Mouse (Mus musculus): Measurements from ENCODE around the gene Pan2.
A peak's percentile ranks its signal among the peaks of the same experiment; 100 is the strongest.
"Not testable (repeated sequence)": the region's sequence is repeated elsewhere in the genome, so short reads cannot be mapped to it uniquely, and the experiment has no call there.

Gene Pan2

DNA sequence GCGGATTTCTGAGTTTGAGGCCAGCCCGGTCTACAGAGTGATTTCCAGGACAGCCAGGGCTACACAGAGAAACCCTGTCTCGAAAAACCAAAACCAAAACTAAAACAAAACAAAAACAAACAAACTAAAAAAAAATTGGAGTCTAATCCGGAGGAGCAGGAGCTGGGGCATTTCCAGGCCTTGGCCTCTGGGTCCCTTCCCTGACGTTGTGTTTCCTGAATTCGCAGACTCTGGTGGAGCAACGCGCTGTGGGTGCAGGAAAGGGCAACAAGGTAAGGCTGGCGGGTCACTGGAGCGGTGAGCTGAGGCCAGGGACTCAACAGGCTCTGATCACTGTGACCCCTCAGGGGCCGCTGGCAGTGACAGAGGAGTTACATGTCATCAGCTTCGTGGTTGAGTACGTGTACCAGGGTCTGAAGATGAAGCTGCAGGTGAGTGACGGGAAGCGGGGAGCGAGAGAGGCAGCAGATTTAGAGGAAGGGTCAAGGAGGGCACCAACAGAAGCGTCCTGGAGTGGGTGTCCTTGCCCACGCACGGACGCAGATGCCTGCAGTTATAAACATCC lies 20.2 kb upstream of the Pan2 start:
- peak in 1 of 2 experiments; percentile 54 for DNase-seq (ENCODE audit: inconsistent age in 2 of 2, low spot score in 1 of 2)

DNA sequence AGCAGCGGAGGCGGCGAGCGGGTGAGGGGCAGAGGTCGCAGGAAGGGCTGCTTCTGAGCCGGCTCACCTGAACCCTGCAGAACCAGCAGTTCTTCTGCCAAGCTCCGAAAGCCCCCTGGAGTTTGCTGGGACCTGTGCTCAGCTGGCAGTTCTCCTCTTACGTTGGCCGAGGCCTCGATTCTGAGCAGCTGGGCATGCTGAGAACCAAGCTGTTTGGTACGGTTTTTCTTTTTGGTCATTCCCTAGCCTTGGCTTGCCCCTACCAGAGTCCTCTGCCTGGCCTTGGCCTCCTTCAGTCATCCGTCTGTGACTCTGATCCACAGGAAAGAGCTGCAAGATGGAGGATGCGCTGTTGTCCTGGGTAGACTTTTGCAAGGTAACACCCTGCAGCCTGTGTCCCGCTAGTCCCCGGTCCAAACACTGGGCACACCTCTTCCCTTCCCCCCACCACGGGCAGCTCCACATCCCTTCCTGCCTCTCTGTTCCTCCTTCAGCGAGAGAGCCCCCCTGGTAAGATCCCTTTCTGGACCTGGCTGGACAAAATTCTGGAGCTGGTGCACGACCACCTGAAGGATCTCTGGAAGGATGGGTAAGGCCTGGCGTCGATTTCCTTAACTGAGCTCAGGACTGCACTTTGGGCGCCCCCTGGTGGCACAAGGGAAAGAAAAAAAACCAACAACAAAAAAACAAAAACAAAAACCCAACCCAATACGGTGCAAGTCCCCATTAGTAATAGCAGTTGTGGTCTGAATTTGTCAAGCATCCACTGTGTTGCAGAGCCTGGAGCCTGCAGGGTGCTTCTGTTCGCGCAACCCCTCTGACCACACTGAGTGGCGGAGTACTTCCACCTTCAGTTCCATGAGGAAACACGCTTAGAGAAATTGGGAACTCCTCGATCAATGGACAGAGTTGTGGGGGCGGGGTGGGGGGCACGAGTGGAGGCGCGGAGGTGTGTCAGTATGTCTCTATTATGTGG lies 19.2 kb upstream of the Pan2 start:
- DNase-seq (ENCODE audit: inconsistent age in 2 of 2, low spot score in 1 of 2), result peak; percentile 63 to 90

DNA sequence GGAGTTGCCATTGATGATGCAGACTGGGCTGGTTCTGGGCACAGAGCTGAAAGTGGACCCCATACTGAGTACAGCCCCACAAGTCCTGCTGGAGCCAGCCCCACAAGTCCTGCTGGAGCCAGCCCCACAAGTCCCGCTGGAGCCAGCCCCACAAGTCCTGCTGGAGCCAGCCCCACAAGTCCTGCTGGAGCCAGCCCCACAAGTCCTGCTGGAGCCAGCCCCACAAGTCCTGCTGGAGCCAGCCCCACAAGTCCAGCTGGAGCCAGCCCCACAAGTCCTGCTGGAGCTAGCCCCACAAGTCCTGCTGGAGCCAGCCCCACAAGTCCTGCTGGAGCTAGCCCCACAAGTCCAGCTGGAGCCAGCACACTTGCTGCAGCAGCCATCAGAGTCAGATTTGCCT lies 12.5 kb upstream of the Pan2 start:
- DNase-seq (ENCODE audit: inconsistent age in 2 of 2, low spot score in 1 of 2), result not testable (repeated sequence)

DNA sequence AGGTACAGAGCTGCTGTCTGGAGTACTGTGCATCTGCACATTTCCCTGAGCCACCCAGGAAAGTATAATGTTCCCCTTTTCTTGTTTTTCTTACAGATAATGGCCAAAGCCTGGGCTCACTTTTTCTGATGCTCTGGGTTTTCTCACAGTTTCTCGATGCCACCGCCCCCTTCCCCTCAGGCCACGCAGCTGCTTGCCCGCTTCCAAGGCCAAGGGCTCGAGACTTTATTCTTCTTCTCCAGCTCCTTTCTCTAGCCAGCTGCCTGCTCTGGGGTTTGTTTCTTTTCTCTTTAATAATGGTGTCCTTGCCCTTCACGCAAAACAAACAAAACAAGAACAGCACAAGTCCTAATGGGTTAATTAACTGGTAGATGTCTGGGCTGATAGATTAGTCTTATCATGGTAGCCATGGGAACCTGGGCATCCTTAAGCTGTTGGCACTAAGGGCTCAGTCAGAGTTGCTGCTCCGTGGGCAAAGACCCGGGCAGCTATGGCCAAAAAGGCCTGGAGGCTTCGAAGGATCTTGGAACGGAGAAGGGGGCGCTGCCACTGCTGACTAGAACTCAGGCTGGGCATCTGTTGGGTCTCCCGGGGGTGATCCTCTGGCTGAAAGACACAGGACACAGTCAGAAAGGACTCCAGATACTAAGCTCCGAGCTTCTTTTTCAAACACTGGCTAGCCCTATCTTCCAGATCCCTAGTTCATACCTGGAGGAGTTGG lies 6.6 kb upstream of the Pan2 start:
- DNase-seq (ENCODE audit: inconsistent age in 2 of 2, low spot score in 1 of 2), result no peak

DNA sequence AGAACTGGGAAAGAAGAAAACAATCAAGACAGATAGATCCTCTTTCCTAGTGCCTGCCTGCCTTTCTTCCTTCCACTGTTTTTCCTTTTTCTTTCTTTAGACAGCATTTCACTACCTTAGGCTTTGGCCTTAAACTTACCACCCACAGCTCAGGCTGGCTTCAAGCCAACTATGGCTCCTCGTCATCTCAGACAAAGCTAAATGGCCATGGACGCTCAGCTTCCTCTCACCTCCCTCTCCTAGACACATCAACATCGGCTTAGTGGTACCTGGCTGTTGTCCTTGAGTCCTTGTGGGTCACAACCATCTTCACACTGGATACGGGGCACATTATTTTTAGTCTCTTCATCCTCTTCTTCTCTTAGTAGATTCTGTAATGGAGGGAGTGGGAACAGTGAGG lies 5.9 kb upstream of the Pan2 start:
- DNase-seq (ENCODE audit: inconsistent age in 2 of 2, low spot score in 1 of 2), result peak in 1 of 2 experiments; percentile 81

DNA sequence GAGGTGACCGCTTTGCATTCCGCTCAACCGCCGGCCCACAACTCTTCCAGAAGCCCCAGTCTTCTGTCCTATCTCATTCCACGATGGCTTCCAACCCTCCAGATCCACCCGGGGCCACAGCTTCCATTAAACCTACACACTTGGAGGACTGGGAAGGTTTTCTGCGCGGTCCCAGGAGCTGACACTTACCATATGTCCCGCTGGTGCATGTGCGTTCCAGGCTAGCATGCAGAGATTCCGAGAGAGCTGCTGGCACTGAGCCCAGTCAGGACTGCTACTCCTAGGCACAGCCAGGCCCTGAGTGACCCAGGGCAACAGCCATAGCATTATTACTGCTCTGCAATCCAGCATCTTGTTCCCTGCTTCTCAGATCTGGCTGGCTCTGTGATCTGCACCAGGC lies 5.5 kb upstream of the Pan2 start:
- peak in 1 of 2 experiments; percentile 70 for DNase-seq (ENCODE audit: inconsistent age in 2 of 2, low spot score in 1 of 2)

DNA sequence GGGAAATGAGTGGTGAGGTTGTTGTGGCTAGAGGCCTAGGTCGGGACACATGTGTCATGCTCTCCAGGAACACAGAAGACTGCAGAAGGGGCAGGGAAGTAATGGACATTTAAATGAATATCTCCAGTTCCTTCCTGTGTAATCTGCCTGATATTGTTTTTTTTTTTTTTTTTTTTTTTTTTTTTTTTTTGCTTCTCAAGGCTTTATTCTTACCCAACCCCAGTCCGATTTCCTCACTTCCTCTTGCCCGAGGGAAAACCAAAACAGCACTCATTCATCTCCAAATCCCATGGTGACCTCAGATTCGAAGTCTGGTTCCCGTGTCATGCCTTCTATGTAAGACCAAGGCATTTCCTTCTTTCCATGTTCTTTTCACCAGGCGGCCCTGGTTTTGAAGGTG lies 4.9 kb upstream of the Pan2 start:
- peak in 1 of 2 experiments; percentile 64 for DNase-seq (ENCODE audit: inconsistent age in 2 of 2, low spot score in 1 of 2)

DNA sequence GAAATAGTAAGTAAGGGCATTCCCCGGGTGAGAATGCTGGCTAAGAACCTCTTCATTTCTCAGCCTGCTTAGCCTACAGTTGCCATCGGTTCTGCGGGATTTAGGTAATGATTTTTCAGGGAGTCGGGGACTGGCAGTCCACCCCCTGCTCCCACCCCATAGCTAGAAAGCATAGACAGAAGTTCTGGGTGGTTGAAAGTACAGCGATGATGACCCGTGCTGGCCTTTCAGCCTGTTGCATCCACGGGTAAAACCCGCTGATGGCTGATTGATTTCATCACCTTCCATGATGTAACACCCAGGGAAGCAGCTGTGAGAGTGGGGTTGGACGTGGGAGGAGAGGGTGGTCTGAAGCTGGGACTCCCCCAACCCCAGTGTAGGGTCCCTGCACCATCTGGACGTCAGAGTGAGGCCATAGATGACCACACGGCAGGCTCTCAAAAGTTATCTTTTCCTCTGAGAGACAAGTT lies 4.4 kb upstream of the Pan2 start, which contains the start of gene Il23a:
TSS of gene Il23a (minus strand) at position 51 of the 470 bp plus-strand sequence.
- DNase-seq (ENCODE audit: inconsistent age in 2 of 2, low spot score in 1 of 2), result no peak

DNA sequence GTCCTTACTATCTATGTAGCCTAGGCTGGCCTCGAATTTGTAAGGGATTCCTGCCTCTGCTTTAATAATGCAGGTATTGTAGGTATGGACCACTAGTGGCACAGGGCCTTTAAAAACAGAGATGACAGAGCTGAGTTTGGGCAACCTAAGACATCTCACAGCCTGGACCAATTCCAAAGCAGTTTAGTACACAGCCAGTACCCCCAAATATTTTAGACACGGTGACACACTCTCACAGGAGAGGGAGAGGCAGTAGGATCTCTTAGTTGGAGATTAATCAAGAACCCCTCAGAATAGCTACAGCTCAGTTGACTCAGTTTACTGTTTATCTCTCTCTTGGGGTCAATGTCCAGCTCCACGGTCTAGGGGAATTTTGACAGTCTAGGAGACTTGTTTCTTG lies 778 bp upstream of the Pan2 start:
- DNase-seq (ENCODE audit: inconsistent age in 2 of 2, low spot score in 1 of 2), result no peak

DNA sequence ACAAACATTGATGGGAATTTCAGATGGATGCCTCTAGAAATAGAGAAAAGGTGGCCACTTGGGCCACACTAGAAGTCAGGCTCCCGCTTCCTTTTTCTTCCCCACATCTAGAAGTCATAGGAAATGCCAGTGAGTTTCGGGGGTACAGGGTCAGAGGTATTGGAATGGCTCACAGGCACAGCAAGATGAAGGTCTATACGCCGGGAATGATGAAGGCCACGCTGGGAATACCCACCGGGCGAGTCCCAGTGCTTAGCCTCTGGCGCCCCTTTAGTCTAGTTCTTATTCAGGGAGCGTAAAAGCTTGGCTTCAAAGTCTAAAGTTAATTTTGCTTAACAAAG lies 380 bp upstream of the Pan2 start:
- no peak for DNase-seq (ENCODE audit: inconsistent age in 2 of 2, low spot score in 1 of 2)

DNA sequence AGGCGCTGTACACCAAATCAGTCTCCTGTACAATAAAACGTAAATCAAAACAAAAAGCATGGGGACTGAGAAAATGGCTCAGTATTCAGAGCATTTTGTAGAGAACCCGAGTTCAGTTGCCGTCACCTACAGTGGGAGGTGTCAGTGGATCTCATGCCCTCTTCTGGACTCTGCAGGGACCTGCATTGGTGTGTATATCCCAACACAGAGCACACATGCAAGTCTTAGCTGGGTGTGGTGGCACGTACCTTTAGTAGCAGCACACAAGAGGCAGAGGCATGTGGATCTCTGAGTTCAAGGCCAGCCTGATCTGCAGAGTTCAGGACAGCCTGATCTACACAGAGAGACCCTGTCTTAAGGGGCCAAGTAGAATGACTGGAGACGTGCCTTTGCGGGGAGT lies 6.5 kb downstream of the Pan2 start:
- no peak for DNase-seq (ENCODE audit: inconsistent age in 2 of 2, low spot score in 1 of 2)

DNA sequence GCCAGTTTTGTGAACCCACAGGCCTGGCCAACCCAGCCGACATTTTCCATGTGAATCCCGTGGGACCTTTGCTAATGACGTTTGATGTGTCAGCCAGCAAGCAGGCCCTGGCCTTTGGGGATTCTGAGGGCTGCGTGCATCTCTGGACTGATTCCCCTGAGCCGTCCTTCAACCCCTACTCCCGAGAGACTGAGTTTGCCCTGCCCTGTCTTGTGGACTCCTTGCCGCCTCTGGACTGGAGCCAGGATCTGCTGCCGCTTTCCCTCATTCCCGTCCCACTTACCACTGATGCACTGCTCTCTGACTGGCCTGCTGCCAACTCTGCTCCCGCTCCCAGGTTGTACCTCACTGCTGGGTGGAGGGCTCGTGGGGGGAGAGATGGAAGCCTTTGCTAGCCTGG lies 7.0 kb downstream of the Pan2 start:
- DNase-seq (ENCODE audit: inconsistent age in 2 of 2, low spot score in 1 of 2), result peak; percentile 73 to 88

DNA sequence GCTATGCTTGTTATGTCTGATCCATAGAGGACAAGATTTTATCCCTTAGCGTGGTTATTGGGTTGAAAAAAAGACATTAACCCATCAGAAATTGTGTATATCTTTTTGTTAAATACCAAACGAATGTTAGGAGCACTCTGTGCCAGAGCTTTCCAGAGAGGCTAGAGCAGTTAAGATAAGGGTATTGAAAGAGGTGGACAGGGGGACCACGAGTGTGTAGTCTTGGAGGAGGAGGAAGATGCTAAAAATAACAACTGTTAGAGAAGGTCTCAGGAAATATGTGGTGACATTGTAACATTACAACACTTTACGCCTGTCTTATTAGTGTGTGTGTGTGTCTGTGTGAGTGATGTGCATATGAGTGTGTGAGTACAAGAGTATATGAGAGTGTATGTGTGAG lies 7.8 kb downstream of the Pan2 start:
- DNase-seq (ENCODE audit: inconsistent age in 2 of 2, low spot score in 1 of 2), result no peak

DNA sequence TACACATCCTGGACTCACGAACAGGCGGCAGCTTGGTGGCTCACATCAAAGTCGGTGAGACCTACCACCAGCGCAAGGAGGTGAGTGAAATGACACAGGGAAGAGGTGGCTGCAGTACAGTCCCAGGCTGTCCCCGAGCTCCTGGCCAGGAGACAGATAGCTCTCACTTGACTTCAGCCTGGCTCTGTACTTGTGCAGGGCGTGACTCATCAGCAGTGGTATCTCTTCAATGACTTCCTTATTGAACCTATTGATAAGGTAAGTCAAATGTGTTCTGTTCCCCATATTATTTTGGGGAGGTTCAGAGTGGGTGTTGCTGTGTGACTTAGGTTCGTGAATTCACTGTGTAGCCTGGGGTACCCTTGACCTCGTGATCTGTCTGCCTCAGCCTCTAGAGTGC lies 12.4 kb downstream of the Pan2 start:
- DNase-seq (ENCODE audit: inconsistent age in 2 of 2, low spot score in 1 of 2), result no peak

DNA sequence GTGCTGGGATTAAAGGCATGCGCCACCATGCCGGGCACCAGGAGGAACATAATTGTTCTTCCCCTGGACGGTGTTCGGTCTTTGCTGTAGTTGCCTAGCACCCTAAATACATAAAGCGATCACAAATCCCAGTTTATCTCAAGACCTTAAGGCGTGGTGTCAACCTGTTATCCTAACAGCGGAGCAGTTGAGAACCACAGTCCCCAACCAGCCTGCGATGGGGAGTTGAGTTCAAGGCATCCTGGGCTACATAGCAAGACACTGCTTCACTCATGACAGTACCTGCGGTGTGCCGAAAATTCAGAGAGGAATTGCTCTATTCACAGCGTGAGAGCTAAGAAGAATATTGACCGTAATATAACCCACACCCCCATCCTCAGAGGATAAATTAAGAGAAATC lies 18.5 kb downstream of the Pan2 start:
- no peak for DNase-seq (ENCODE audit: inconsistent age in 2 of 2, low spot score in 1 of 2)

DNA sequence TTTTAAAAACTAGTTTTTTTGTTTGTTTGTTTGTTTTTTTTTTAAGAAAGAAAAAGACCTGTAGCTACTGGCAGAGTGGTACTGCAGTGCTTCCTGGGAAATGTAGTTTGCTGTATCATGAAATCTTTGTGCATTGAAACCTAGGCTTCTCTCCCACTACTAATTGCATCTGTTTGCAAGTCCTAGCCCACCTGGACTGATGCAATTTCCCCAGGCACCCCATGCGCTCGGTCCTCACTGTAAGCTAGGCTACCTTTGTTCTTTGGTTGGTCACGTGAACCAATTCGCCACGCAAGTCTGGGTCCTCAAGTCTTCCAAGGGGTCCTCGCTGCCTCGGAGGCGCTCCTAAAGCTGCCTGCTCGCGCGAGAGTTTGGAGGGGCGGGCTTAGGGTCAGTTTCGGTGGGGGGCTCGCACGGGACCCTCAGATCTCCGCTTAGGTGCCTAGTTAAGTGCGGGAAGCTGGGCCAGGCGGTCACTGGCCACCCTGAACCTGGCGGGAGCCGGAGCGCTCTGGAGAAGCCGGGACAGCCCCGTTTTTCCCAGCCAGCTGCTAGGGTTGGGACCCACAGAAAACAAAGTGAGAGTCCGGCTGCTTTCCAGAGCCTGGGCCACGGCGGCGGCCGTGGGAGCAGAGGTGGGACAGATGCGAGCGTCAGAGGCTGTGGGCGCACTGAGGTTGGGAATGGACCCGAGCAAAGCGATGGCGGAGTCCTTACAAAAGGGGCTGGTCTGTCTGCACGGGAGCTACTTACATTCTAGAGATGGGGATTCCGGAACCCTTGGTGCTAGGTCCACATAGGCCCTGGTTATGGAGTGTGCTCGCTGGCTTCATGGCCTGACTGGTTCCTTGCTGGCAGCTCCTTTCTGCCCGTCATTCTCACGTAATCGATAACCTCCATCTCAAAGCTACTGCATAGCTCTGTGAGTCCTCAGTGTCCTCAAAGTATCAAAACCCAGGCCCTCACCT lies 19.3 kb downstream of the Pan2 start, which contains the start of gene Cnpy2:
TSS of gene Cnpy2 (plus strand) at position 319 of the 968 bp plus-strand sequence.
- DNase-seq (ENCODE audit: inconsistent age in 2 of 2, low spot score in 1 of 2), result peak; percentile 87 to 97

DNA sequence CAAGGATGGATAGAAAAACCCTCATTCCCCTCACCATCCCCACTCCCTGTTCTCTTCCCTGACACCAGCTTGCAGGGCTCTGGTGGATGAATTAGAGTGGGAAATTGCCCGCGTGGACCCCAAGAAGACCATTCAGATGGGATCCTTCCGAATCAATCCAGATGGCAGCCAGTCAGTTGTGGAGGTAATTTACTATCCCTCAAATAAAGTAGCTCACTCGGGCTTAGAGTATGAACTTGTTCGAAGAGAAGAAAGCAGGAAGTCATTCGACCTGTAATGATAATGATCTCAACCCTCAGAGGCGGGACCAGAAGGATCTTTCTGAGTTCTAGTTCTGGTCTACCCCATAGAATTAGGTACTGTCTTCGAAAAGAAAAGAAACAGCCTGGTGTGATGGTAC lies 20.4 kb downstream of the Pan2 start:
- no peak for DNase-seq (ENCODE audit: inconsistent age in 2 of 2, low spot score in 1 of 2)

DNA sequence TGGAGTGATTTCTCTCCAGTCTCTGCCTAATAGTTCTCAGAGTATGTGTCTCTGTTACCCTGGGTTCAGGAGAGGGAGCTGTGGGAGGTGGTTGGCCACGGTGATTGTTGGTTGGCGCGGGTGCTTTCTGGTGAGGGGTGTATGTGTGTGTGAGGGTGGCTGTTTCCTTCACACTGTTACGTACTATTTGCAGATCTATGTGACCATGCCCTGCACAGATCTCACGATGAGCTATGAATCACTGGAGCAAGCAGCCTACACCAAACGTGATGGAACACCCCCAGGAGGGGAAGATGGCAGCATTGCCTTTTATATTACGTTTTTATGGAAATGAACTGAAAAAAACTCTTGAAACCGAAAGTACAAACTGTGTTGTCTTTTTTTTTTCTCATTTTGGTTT lies 23.7 kb downstream of the Pan2 start:
- no peak for DNase-seq (ENCODE audit: inconsistent age in 2 of 2, low spot score in 1 of 2)

DNA sequence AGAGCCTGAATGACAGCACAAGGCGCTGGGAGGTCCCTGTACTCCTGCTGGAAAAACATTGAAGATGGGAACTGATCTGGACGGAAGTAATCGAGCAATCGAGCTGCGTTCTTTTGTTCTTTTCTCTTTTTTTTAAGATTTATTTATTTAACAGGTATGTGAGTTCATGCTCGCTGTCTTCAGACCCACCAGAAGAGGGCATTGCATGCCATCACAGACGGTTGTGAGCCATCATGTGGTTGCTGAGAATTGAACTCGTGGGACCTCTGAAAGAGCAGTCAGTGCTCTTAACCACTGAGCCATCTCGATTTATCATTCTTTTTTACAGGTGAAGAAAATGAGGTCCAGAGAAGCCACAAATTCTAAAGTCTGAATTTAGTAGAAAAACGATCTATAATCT lies 24.5 kb downstream of the Pan2 start:
- no peak for DNase-seq (ENCODE audit: inconsistent age in 2 of 2, low spot score in 1 of 2)
